Mouse (Mus musculus) urinary bladder, adult 2 months (tissue): Measurements from ENCODE around the gene Tango6. TPM values are rescaled to one million over a fixed set of nuclear protein-coding genes. Genes with fewer than 3 reads are reported as not detected.
A peak's percentile ranks its signal among the peaks of the same experiment; 100 is the strongest.

ENCODE experiments used
- DNase-seq: peaks from one replicate; pipeline ENCODE4 v3.0.0; 2022; ENCODE audit warnings: low spot score
- polyA plus RNA-seq: library from polyadenylated mRNA; depleted of rRNA; stranded (reverse); fragments of >200 nt; gene quantifications from 2 replicates; pipeline ENCODE4 v1.2.3, GENCODE M21; 2012; rRNA removed

The Tango6 gene
- polyA plus RNA-seq = 4.4 and 5.0 TPM in 2 replicates

DNA sequence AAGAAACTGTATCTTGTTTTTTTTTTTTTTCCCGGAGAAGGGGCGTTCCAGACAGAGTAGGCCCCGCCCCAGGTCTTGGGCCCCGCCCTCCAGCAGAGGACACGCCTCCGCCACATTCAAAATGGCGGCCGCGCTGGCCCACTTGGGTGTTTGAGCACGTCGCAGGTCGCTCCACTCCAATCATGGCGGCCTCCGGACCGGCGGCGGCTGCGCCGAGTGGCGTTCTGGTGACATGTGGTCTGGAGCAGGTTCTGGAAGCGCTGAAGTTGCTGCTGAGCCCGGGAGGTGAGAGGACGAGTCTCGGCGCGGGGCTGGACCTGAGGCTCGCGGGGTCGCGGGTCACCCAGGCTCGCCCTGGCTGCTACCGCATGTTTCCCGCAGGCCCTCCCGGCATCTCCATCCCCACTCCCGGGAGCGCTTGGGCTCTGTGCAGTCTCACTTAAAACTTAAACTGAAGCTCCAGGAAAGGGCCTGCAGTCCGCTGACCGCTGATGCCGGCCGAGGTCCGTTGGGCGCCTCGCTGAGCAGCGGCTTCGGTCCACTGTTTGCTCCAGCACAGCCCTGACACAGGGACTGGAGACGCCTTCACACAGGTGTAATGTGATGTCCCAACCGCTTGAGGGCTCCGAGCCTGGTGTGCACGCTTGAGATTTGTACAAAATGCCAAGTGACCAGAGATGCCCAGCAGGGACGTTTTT lies at the start of gene Tango6:
Gene Tango6 (plus strand): TSS at position 98 of the 698 bp plus-strand sequence.
- DNase-seq = peak; percentile 85

DNA sequence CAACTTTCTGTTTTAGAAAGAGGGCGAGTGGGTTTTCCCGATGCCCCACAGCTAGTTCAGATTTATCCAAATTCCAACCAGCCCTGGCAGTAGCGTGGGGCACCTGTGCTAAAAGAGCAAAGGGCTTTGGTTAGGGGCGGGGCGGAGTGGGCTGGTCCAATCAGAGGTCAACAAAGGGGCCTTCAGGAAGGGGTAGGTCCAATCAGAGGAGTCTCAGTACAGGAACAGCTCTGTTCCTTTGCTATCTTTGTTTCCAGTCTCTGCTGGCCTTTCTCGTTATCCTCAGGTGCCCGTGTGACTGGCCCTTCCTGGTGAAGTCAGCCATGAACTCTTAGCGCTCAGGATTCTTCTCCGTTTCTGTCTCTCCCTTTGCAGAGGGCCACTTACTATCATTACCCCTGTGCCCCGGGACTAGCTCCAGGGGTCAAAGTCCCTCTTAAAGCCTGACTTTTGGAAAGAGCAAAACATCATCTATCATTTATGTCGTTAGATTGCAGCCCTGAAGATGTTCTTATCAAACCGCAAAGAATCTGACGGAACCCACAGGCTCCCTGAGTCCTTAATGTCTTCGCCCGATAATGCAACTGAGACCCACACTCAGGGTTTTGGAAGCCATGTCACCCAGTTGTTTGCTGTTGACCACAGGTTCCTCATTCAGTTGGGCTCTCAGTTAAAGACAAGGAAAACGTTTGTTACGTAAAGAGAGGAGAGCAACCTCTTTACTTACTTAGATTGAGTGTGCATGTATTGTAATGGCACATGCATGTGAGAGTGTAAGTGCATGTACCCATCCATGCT lies 49.3 kb upstream of the Tango6 start:
- no peak for DNase-seq

DNA sequence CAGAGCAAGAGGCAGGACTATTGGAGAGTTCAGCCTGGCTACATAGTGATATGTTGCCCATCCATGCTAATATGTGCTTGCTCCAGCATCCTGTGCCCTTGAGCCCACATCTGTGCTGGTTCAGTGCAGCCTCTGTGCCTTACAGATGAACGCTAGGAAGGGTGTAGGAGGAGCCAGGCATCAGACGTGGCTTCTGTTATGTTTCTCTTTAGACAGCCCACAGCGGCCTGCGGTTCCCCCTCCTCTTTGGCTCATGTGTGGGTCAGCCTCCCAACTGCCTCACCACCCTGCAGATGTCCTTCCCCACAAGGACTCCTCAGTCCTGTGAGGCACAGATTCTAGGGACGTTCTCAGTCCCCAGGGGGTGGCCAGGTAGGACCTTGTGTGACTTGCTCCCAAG lies 47.6 kb upstream of the Tango6 start:
- DNase-seq = no peak

DNA sequence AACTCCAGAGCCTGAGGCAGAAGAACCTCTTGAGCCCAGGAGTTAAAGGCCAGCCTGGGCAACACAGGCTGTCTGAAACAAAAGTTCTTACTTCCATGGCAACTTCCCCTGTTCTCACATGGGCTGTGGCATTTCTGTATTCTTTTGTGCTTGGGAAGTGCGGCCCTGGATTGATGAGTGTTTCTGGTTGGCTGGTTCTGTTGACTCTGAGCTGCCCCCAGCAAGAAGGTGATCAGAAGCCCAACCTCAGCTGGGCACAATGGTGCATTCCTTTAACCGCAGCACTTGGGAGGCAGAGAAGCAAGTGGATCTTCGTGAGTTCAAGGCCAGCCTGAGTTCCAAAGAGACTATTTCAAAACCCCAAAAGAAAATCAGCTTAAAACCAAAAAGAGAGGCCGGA lies 45.4 kb upstream of the Tango6 start:
- DNase-seq = no peak

DNA sequence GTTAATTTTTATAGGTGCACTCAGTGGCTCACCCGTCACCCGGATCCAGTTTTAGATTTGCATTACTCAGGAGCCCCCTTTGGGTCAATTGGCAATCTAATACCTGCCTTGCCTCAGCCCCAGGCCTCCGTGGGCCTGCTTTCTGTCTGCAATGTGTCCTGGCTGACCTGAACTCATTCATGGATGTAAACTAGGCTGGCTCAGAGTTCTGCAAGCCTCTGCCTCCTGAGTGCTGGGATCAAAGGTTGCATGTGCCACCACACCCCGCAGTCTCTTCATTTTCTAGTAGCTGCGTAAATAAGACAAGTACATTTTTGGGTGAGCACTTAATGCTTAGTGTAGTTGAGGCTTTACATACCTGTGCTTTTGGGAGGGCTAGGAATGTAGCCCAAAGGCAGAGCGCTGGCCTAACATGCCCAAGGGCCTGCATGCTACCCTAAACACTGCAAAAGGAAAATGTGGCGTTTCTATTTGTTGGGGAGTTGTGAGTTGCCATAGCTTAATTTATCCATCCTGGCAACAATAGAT lies 44.0 kb upstream of the Tango6 start:
- no peak for DNase-seq

DNA sequence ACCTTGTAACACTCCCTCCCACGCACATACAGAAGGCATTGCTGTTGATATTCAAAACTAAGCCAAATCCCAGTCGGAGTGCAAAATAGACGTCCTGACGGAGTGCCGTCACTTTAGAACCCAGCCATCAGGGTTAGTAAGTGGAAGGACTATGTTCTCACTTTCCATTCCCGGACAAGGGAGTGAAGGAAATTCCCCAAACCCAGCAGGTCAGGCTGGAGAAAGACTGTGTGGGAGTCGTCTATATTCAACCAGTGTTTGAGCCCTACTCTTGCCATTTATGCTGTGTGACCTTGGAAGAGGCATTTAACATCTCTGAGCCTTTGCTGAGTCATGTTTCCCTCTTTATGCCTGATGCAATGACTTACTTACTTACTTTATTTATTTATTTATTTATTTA lies 42.7 kb upstream of the Tango6 start:
- no peak for DNase-seq

DNA sequence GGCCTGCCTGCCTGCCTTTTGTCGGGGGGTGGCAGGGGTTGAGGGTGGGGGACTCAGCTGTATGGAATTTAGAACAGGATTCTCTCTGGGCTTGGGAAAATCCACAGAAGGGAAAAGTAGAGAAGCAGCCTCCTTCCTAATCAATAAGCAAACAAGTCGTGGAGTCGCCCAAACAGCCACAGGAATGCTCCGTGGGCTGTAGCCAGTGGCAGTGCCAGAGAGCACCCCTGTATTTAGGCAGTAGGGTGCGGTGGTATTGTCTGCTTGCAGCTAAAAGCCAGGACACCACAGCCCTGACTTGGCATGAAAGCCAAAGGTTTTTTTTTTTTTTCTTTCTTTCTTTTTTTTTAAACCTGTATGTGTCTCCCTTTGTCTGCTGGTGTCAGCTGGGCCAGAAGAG lies 41.9 kb upstream of the Tango6 start:
- DNase-seq = no peak

DNA sequence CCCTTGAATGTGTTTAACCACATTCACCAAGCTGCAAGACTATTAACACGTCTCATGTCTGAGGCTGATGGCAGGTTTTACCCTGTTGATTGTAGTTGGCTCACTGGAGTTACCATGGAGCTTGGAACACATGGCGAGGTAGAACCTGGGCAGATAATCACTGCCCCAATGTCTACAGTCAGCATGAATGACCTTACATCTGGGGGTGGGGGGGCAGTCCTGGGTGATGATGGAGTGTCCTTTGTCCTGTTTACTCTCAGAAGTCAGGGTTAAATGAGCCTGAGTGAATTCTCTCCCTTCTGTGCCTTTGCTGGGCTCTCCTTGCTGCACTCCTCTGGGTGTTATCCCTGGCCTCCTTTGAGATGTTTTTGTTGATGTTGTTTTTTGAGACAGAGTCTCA lies 40.7 kb upstream of the Tango6 start:
- DNase-seq = no peak

DNA sequence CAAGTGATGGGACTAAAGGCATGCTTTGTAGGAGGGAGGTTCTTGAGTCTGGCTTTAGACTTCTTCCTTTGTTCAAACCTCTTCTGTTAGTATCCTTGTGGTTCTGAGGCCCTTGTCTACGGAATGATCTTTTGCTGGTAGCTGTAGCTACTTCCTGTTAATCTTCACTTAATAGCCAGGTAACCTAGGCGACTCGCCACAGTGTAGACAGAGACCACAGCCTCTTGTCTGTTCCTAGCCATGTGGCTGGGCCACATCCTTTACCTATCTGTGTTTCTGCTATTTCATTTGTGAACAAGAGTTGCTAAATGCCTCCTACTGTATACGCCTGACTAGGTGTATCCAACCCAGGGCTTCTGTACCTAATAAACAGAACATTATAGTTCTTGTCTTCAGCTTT lies 39.8 kb upstream of the Tango6 start:
- no peak for DNase-seq

DNA sequence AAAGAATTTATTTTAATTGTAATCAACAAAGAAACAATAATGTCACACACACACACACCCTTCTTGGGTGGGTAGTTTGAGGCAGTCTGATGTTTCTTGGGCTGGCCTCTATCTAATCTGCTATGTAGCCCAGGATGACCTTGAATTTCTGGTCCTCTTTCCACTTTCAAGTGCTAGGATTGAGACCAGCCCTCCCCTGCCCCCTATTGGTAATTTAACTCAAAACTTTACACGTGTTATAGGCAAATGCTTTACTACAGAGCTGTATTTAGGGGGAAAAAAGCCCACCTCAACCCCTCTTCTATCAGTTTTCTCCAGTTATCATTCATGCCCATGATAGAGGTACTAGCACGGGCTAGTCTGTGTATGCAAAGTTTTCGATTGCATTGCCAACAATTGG lies 37.9 kb upstream of the Tango6 start:
- DNase-seq = no peak

DNA sequence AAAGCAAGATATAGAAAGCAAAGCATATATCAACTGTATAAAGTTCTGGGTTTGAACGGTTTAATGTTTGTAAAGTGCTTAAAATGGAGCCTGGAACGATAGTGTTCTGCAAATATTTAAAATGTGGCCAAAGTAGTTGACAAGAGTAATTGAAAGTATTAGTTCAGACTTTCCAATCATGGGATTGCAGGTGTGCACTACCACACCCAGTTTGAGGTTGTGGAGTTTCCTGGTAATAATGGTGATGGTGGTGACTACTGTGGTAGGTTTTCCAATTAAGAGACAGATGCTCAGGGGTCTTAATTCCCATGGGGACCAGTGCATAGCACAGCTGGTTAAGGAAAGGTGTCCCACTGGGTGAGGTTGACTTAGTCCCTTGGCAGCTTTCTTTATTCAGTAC lies 36.7 kb upstream of the Tango6 start:
- DNase-seq = no peak

DNA sequence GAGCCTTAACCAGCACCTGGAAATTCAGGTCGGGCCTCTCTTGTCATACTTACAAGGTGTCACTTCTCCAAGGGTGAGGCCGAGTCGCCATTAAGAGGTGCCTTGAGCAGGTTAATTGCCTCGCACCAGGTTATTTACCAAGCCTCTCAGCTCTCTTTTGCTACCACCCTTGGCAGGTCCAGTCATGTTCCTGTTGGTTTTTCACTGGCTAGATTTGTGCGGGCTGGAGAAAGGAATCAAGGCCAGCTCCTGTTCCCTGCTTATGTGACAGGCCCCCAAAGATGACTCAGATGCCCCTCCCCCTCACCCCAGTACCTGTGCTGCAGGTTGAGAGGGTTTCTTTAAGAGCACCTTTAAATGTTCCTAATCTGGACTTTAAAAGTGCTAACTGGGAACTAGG lies 36.1 kb upstream of the Tango6 start:
- DNase-seq = peak; percentile 31

DNA sequence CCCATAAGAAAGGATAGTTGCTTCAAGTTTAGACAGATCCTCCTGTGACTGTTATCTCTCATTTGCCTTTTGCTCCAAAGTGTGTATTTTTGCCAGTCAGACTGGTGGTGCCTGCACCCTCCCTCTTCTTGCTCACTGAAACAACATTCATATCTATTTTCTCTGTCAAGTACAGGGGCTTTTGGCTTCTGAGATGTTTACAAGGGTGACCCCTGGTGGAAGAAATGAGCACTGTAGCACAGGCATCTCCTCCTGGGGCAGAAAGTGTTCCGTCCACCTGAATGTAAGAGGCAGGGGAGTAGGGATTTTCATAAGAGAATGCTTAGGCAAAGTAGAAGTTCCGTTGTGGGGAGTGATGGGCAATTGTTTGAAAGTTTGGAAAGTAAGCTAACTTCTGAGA lies 35.5 kb upstream of the Tango6 start:
- peak; percentile 39 for DNase-seq

DNA sequence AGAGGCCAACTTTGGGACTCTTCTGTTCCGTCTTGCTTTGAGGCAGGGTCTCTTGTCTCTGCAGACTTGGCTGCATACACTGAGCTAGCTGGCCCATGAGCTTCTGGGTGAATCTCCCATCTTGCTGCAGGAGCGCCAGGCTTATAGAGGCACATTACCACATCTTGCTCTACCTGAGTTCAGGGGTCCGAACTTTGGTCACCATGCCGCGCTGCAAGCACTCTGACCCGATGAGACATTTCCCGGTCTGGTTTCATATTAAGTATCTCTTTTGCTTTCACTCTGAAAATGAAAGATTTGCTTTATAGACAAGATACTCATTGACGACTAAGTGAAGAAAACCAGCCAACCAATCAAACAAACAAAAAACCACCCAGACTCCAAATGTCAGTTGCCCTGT lies 34.4 kb upstream of the Tango6 start:
- no peak for DNase-seq

DNA sequence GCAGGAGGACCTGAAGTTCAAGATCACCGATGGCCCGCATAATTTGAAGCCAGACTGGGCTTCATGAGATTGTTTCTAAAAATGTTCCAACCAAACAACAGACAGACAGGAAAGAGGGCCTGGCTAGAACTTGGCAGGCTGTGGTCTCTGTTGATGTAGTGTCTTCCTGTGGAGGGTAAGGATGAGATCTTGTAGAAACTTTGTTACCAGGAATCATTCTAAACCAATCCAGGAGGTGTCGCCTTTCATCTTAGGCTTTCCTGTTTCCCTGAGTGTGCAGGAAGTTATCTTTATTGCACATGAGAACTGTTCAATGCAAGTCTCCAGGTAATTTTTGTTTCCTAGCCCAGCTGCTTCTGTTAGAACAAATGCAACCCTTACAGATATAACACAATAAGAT lies 30.9 kb upstream of the Tango6 start:
- DNase-seq = no peak

DNA sequence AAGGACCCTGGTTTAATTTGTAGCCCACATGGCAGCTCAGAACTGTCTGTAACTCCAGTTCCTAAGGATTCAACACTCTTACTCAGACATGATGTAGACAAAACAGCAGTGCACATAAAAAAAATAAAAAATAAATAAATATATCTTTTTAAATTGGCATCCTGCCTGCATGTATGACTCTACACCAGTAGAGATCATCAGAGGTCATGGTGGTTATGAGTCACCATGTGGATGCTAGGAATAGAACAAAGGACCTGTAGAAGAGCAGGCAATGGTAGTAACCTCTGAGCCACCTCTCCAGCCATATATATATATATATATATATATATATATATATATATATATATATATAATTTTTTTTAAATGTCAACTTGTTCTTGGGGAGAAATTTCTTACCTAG lies 26.8 kb upstream of the Tango6 start:
- DNase-seq = no peak

DNA sequence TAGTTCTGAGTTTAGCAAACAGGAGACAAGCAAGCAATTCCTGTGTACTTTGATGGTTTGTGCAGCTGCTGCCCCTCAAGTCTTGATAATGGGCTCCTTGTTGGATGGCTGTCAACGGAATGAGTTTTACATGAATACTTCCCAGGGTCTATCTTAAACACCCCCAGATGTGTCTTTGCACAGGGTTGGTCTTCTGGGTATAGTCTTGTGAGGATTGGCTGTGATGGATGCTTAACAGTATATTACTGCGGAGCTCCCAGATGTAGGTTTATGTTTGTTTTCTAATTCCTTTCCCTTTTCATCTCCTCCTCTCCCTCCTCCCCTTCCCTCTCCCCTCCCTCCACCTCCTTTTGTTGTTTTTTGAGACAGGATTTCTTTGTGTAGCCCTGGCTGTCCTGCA lies 10.1 kb upstream of the Tango6 start:
- no peak for DNase-seq

DNA sequence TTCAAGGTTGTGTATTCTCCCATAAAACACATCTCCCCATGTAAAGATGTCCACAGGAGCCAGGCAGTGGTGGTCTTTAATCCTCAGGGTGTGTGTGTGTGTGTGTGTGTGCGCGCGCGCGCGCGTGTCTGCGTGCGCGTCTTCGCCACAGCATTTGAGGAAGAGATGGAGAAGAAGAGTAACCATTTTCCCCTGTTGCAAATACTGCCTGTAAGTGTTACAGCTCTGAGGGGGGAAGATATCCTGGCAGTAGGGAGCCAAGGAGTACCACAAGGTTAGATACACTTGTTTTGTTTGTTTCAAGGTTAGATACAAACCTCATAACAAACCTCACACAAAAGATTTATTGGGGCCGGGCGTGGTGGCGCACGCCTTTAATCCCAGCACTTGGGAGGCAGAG lies 8.6 kb upstream of the Tango6 start:
- DNase-seq = no peak

DNA sequence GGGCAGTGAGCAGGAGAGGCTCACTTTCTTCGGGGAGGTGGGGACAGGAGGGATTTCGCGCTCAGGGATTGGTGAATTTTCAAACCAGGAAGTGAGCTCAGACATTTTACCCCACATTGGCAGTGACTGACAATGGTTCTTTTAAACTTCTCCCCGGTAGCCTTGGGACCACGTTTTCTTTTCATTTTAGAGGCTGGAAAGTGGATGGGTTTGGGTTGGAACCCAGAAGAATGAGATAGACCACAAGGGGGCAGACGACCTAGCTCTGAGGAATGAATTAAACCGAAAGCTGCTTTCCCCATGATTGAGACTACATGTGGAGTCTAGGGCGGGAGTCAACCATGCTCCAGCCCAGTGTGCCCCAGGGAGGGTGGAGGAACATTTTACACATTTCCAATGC lies 8.0 kb upstream of the Tango6 start:
- no peak for DNase-seq

DNA sequence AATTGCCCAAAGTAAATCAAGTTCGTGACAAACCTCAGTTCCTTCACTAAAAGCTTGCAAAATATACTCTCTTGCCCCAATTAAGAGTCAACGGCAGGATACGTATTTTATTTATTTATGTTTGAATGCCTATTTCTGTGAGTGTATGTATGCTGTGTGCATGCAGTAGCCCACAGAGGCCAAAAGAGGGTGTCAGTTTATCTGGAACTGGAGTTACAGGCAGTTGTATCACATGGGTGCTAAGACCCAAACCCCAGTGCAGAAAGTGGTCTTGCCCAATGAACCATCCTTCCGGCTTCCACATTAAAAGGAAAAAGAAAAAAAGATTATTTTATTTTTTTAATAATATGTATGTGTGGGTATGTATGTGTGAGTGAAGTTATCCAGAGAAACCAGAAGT lies 1.5 kb downstream of the Tango6 start:
- DNase-seq = no peak

DNA sequence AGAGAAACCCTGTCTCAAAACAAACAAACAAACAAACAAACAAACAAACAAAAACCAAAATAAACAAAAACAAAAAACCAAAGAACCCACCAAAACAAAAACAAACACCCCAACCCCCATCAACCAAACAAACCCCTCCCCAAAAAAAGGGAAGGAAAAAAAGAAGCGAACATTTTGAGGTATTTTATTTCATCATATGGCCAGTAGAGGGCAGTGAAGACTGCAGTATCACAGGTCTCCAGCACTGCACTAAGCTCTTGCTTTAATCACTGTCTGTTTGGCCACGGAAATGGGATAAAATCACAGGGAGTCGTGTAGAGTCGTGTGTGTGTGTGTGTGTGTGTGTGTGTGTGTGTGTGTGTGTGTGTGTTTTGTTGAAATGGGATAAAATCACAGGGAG lies 4.6 kb downstream of the Tango6 start:
- no peak for DNase-seq

DNA sequence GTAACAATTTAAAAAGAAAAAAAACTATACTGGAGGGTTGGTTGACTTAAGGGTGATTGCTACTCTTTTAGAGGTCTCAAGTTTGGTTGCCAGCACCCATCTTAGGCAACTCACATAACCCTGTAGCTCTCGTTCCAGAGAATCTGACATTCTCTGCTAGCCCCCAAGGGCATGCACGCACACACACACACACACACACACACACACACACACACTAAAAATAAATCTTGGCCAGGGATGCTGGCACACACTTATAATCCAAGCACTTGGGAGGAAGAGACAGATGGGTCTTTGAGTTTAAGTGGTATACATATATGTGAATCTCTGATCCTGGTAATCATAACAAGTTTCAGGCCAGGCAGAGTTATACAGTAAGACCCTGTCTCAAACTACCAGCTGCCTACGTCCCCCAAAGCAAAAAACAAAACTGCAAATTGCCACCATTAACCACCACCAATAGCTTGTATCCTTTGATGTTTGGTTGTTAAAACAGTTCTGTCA lies 14.9 kb downstream of the Tango6 start:
- DNase-seq = no peak

DNA sequence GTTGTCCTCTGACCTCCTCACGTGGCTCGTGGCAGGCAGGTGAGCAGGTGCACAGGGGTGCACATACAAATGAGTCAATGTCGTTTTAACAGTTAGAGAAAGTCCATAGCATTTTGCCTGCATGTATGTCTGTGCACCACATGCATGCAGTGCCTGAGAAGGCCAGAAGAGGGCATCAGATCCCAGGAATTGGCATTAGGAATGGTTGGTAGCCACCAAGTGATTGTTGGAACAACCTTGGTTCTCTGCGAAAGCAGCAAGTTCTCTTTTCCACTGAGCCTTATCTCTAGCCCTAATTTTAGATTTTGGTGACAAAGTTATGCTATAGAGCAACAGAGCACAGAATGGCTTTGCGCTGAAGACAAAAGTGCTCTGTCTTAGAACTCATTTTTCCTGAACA lies 16.7 kb downstream of the Tango6 start:
- DNase-seq = peak; percentile 35
